Mouse (Mus musculus) liver, adult 2 months (tissue): ENCODE results near the gene Armc3. TPM values are rescaled to one million over a fixed set of nuclear protein-coding genes. Genes with fewer than 3 reads are reported as not detected.

ENCODE experiments used
- DNase-seq: peaks from one replicate; pipeline ENCODE4 v3.0.0-alpha.2; 2011; ENCODE audit warnings: low read depth, low spot score; ENCODE audit errors: extremely low read depth
- H3K27ac ChIP-seq: fragments of 200-500 bp; replicated peaks from 2 replicates; pipeline ENCODE4 v1.5.1; 2012; ENCODE audit warnings: low read depth, mild to moderate bottlenecking, control low read depth, inconsistent platforms, low read length; ENCODE audit not compliant: insufficient read depth
- H3K27me3 ChIP-seq: fragments of 200-500 bp; 2 replicates; pipeline ENCODE4 v1.6.1; 2012; ENCODE audit warnings: mild to moderate bottlenecking, moderate library complexity, low read length, inconsistent platforms; ENCODE audit not compliant: control insufficient read depth, insufficient read depth
- H3K36me3 ChIP-seq: fragments of 200-500 bp; 2 replicates; pipeline ENCODE4 v1.6.1; 2012; ENCODE audit warnings: low read length, inconsistent platforms; ENCODE audit not compliant: control insufficient read depth, insufficient read depth
- H3K4me1 ChIP-seq: fragments of 200-500 bp; 2 replicates; pipeline ENCODE4 v1.6.1; 2011; ENCODE audit warnings: low read length; ENCODE audit not compliant: control insufficient read depth, insufficient read depth
- H3K4me3 ChIP-seq: fragments of 200-500 bp; 2 replicates; pipeline ENCODE4 v1.5.1; 2011; ENCODE audit warnings: low read depth, mild to moderate bottlenecking, control low read depth, low read length, moderate library complexity; ENCODE audit not compliant: insufficient read depth
- H3K79me2 ChIP-seq: fragments of 200-500 bp; 2 replicates; pipeline ENCODE4 v1.6.1; 2012; ENCODE audit warnings: inconsistent platforms, mild to moderate bottlenecking, low read length, moderate library complexity; ENCODE audit not compliant: control insufficient read depth, insufficient read depth
- H3K9ac ChIP-seq: fragments of 200-500 bp; 2 replicates; pipeline ENCODE4 v1.6.1; 2012; ENCODE audit warnings: low read depth, mild to moderate bottlenecking, control low read depth, inconsistent platforms, low read length
- CTCF ChIP-seq: fragments of 200-500 bp; IDR thresholded peaks from 2 replicates; pipeline ENCODE4 v1.5.1; 2011; ENCODE audit warnings: low read depth, low read length, control low read depth
- POLR2A ChIP-seq: fragments of 200-500 bp; IDR thresholded peaks from 2 replicates; pipeline ENCODE4 v1.6.1; 2011; ENCODE audit warnings: low read length, control low read depth; ENCODE audit not compliant: insufficient read depth; ENCODE audit errors: extremely low read depth
- WGBS: fragments of 180-500 bp; shearing (Covaris S2); methylation state at CpG from one replicate; pipeline ENCODE4 v1.1.7; 2018; 5-methylcytosine and 5-hydroxymethylcytosine counted together
- polyA plus RNA-seq: library from polyadenylated mRNA; depleted of rRNA; stranded (reverse); fragments of >200 nt; gene quantifications from 2 replicates; pipeline ENCODE4 v1.2.3, GENCODE M21; 2012; rRNA removed
- total RNA-seq: library from RNA; depleted of rRNA; stranded (reverse); fragments of >200 nt; gene quantifications from 2 replicates; pipeline ENCODE4 v1.2.3, GENCODE M21; 2014; rRNA removed

Gene Armc3
- total and polyA plus RNA-seq, 2 experiments = not detected

DNA sequence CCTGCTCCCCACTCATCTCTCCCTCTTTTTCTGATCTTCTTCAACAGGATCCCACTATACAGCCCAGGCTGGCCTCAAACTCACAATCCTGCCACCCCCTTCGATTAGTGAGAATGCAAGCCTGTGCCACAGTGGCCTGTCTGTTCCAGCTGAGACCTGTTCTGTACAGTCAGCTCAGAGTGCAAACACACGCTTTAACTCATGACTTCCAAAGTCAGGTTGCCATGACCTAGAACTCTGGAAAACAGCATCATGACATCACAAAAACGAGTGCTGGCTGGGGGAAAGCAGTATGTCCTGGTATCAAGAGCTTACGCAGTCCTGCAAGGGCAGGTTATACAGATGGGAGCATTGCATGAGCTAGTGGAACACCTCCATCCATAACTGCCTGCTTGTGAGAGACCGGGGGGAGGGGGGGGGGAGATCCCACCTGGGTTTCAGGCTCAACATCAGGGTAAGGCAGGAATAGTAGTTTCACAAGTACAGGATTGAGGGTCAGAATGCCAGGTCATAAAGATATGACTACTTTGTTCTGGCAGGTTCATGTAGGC is 146.4 kb downstream of the Armc3 start:
- DNase-seq = no peak
- Histone ChIP-seq H3K36me3 (no peaks in the 10 kb centered on the region), H3K9ac (no peak overlapping the region), H3K27me3 (no peaks in the 10 kb centered on the region), H3K4me1 (no peaks in the 10 kb centered on the region), H3K79me2 (no peaks in the 10 kb centered on the region), H3K27ac (no peak overlapping the region), H3K4me3 (no peak overlapping the region)
- 64% methylated on average over 5 of the region's 5 CpGs for WGBS
- TF ChIP-seq CTCF (no peak), POLR2A (no peak)

DNA sequence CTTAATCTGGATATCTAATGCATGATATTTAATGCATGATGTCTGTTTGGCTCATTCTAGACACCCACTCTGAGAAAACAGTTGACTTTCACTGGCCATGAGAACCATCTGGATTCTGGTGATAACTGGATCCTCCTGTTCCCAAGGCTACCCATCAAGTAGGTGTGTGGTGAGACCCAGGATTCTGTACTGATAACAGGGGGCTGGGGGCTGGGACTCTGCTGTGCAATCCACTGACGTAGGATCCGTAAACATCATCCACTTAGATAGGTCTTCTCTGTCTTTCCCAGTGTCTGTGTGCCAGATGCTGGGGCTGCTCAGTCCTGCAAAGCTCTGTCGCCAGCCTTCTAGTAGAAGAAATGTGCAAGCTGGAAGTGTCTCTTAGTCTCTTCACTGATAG is 149.4 kb downstream of the Armc3 start:
- 54% methylated on average over 3 of the region's 3 CpGs for WGBS
- DNase-seq = no peak
- no peak overlapping the region for H3K4me3 ChIP-seq
- H3K27me3 ChIP-seq = no peaks in the 10 kb centered on the region
- H3K9ac ChIP-seq = no peak overlapping the region
- no peaks in the 10 kb centered on the region for H3K36me3 ChIP-seq
- no peaks in the 10 kb centered on the region for H3K4me1 ChIP-seq
- no peak overlapping the region for H3K27ac ChIP-seq
- TF ChIP-seq POLR2A = no peak
- TF ChIP-seq CTCF = no peak
- no peaks in the 10 kb centered on the region for H3K79me2 ChIP-seq

DNA sequence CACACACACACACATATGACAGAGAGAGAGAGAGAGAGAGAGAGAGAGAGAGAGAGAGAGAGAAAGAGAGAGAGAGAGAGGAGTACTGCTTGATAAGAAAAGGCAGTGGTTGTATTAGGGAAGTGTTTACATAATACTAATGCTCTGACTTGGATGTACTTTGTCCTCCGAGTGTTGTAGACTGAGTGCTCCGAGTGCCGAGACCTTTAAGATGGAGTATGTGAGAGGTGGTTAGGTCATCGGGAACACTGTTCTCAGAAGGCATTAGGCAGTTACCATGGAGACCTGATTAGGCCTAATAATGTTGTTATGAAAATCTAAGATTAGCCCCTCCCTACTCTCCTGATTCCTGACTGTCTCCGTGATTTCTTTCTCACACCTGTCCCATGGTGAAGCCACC is 151.1 kb downstream of the Armc3 start:
- WGBS = 78% methylated on average over 5 of the region's 5 CpGs
- H3K4me3 ChIP-seq = no peak overlapping the region
- DNase-seq = no peak
- no peaks in the 10 kb centered on the region for H3K27me3 ChIP-seq
- no peaks in the 10 kb centered on the region for H3K36me3 ChIP-seq
- no peak overlapping the region for H3K9ac ChIP-seq
- no peak for TF ChIP-seq CTCF
- TF ChIP-seq POLR2A = no peak
- H3K4me1 ChIP-seq = no peaks in the 10 kb centered on the region
- H3K27ac ChIP-seq = no peak overlapping the region
- H3K79me2 ChIP-seq = no peaks in the 10 kb centered on the region

DNA sequence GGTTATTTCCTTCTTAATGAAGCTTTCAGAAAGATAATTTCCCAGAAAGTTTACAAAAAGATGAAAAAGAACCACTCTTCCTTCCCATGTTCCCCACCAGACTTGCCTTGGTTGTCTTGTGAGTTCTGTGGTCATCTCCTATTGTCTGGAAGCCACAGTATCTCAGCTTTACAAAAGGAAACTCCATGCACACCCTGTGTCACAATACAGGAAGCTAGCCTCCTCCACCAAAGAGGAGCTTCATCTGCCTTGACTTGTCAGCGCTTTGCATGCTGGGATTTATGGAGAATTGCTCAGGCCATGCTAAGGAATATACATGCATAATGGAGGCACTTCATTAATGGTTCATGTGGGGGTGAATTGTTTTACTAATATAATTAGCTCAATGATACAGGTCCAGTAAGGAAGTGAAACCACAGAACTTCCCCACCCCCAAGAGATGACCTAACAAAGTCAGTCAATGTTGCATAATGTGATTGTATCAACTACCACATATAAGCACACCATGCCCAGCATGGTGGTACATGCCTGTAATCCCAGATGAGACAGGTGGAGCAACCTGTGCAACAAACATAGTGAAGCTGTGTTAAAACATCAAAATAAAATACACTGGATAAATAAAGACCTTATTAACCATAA is 152.6 kb downstream of the Armc3 start:
- WGBS = 84% methylated on average over 1 of the region's 1 CpGs
- no peaks in the 10 kb centered on the region for H3K27me3 ChIP-seq
- no peak overlapping the region for H3K4me3 ChIP-seq
- H3K36me3 ChIP-seq = no peaks in the 10 kb centered on the region
- no peaks in the 10 kb centered on the region for H3K4me1 ChIP-seq
- DNase-seq = peak; percentile 20
- no peak overlapping the region for H3K9ac ChIP-seq
- H3K79me2 ChIP-seq = no peaks in the 10 kb centered on the region
- no peak overlapping the region for H3K27ac ChIP-seq
- no peak for TF ChIP-seq POLR2A
- no peak for TF ChIP-seq CTCF

DNA sequence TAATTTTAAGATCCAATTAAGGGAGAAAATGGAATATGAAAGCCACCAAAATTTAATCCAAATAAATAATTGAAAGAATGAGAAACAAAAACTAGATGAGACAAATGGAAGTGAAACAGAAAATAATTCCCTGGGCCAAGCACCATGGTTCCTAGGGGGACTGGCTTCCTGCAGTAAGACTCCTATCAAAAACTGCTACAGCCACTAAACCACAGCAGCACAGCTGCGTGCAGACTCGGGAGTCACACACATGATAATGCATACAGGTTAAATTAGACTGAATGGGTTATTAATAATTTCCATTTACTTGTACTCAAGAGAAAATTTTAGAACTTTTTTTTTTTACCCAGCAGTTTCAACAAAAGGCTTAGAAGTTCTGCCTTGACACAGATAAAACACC is 154.1 kb downstream of the Armc3 start:
- no peak overlapping the region for H3K27ac ChIP-seq
- no peaks in the 10 kb centered on the region for H3K79me2 ChIP-seq
- no peak overlapping the region for H3K4me3 ChIP-seq
- no peaks in the 10 kb centered on the region for H3K4me1 ChIP-seq
- no peak overlapping the region for H3K9ac ChIP-seq
- DNase-seq = no peak
- no peaks in the 10 kb centered on the region for H3K36me3 ChIP-seq
- 90% methylated on average over 2 of the region's 2 CpGs for WGBS
- no peaks in the 10 kb centered on the region for H3K27me3 ChIP-seq
- no peak for TF ChIP-seq CTCF
- no peak for TF ChIP-seq POLR2A

Other genes with a start within 250 kb of the Armc3 start
- 2.8 and 3.6 TPM in 2 replicates for gene Pip4k2a, start 201.2 kb upstream of the Armc3 start, total RNA-seq
- 0.82 and 1.7 TPM in 2 replicates for gene Pip4k2a, start 201.2 kb upstream of the Armc3 start, polyA plus RNA-seq
- not detected in 2 replicates for gene 4930426L09Rik, start 201.0 kb upstream of the Armc3 start, total RNA-seq
- gene 4930426L09Rik, start 201.0 kb upstream of the Armc3 start, polyA plus RNA-seq = 0.10 and 0.11 TPM in 2 replicates
- 18.9 TPM in 2 replicates for gene Msrb2, start 172.1 kb downstream of the Armc3 start, total RNA-seq
- gene Msrb2, start 172.1 kb downstream of the Armc3 start, polyA plus RNA-seq = 13.5 and 16.2 TPM in 2 replicates
- gene Ptf1a, start 246.4 kb downstream of the Armc3 start, total RNA-seq = not detected in 2 replicates
- not detected in 2 replicates for gene Ptf1a, start 246.4 kb downstream of the Armc3 start, polyA plus RNA-seq